Mouse (Mus musculus) liver, adult 2 months (tissue): ENCODE measurements around the gene Ptrh1.

Experiments used
- CTCF ChIP-seq: fragments of 200-500 bp; IDR thresholded peaks from 2 replicates; pipeline ENCODE4 v1.5.1; 2011; ENCODE audit warnings: low read depth, low read length, control low read depth
- POLR2A ChIP-seq: fragments of 200-500 bp; IDR thresholded peaks from 2 replicates; pipeline ENCODE4 v1.6.1; 2011; ENCODE audit warnings: low read length, control low read depth; ENCODE audit not compliant: insufficient read depth; ENCODE audit errors: extremely low read depth

- TF ChIP-seq CTCF (no peak), POLR2A (no peak)
Measured at GRCm38 (mm10) chr2:32769327-32770085, 6.1 kb upstream of the Ptrh1 start.
